Mouse (Mus musculus): Measurements from ENCODE around the gene Npb.
A peak's percentile ranks its signal among the peaks of the same experiment; 100 is the strongest.
"Not testable (repeated sequence)": the region's sequence is repeated elsewhere in the genome, so short reads cannot be mapped to it uniquely, and the experiment has no call there.

Gene Npb

DNA sequence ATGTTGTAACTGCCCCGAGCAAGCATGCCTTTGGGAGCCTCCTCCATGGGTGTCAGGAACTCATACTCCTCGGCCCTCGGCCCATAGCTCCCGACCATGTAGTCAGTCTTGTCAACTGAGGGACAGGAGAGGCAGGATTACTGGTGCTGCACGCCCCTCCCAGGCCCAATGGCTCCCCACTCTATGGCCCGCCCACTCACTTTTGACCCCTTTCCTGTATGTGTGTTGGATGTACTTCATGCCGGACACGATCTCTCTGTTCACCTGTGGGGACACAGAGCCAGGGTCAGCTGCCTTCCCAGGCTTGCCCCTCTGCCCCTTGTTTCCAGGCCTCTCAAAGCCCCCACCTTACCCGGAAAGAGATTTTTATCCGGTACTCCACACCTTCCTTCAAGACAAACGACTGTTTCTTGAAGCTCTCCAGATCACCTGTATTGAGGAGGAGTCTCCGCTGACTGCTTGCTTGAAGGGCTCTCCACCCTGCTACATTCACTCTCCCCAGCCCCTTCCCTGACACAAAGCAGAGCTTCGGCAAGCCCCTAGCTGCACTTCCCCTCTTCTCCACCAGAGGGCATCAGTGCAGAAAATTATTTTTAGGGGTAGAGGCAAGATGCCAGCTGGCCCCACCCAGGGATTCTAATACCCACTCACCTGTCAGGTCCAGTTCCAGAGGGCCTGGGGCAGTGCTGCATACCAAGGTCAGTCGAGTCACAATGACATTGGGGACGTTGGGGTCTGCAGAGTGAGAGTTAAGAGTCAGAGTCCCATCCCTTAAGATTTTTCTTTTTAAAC, 28.8 kb upstream of the Npb start:
- DNase-seq (ENCODE audit: low read depth) = peak; percentile 68

- peak; percentile 39 for DNase-seq (ENCODE audit: low read depth)
Measured at GRCm38 (mm10) chr11:120580190-120580589, 28.1 kb upstream of the Npb start.

GRCm38 (mm10) chr11:120580871-120581331, 27.4 kb upstream of the Npb start:
- peak; percentile 32 for DNase-seq (ENCODE audit: low read depth)

- peak; percentile 83 for DNase-seq (ENCODE audit: low read depth)
Measured at GRCm38 (mm10) chr11:120581490-120582267, 26.6 kb upstream of the Npb start, which contains the start of gene Arhgdia. TSS of gene Arhgdia (minus strand) at chr11:120581624.

GRCm38 (mm10) chr11:120582268-120582981, 25.9 kb upstream of the Npb start:
- DNase-seq (ENCODE audit: low read depth) = peak; percentile 75

DNA sequence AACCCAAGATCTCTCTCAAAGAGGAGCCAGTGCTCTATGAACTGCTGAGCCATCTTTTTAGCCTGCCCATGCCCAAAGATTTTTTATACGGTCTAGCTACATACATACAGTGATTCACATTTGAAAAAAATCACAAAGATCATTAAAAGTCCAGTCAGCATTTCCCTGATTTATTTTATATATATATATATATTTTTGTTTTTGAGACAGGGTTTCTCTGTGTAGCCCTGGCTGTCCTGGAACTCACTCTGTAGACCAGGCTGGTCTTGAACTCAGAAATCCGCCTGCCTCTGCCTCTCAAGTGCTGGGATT, 25.3 kb upstream of the Npb start:
- not testable (repeated sequence) for DNase-seq (ENCODE audit: low read depth)

DNA sequence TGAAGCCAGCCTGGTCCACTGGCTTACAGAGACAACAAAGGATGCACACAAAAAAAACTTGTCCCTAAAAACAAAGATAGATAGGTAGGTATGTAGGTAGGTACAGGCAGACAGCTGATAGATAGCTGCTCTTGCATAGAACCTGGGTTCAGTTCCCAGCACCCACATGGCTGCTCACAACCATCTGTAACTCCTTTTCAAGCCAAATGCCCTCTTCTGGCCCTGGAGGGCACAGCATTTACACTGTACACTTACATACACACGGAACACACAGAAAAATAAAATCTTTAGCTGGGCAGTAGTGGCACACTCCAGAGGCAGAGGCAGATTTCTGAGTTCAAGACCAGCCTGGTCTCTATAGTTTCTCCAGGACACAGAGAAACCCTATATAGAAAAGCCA, 24.3 kb upstream of the Npb start:
- DNase-seq (ENCODE audit: low read depth) = no peak

GRCm38 (mm10) chr11:120588531-120588930, 19.7 kb upstream of the Npb start:
- DNase-seq (ENCODE audit: low read depth) = peak; percentile 83

- DNase-seq (ENCODE audit: low read depth) = no peak
Measured at GRCm38 (mm10) chr11:120597240-120598235, 10.7 kb upstream of the Npb start.

DNA sequence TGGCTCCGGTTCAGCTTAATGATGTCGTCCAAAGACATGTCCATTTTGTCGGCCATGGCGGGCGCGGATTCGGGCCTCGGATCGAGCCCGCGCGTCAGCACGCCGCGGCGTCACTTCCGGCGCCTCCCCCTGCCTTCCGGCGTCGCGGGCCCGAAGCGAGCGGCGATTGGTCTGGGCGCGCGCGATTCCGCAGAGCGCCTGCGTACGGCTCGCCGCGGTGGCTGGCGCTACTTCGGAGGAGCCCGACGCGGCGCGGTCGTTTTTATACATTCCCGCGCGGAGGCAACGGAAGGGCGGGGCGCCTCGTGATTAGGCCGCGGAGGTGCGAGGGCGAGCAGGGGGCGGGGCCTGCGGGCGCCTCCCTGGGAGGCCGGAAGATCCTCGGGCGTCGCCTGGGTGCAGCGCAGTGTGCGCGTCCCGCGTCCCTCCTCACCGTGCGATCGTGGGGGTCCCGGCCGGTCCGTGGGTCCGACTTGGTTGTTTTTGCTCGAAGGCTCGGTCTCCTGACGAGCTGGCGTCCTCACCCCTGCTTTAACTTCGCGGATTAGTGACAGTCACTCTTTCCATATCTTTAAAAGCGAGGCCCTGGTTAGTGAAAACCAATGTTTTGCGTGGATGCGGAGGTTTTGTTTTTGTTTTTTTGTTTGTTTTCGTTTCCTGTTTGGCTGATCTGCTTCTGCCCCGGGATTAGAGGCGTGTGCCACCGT, 9.8 kb upstream of the Npb start, which contains the start of the genes Alyref and Anapc11:
Gene Alyref, minus strand, starts transcription at position 83 of the 707 bp plus-strand sequence.
Gene Anapc11, plus strand, starts transcription at position 139 of the 707 bp plus-strand sequence.
- peak; percentile 96 for DNase-seq (ENCODE audit: low read depth)

GRCm38 (mm10) chr11:120598990-120599549, 9.2 kb upstream of the Npb start:
- no peak for DNase-seq (ENCODE audit: low read depth)

GRCm38 (mm10) chr11:120600716-120601115, 7.6 kb upstream of the Npb start:
- DNase-seq (ENCODE audit: low read depth) = no peak

DNA sequence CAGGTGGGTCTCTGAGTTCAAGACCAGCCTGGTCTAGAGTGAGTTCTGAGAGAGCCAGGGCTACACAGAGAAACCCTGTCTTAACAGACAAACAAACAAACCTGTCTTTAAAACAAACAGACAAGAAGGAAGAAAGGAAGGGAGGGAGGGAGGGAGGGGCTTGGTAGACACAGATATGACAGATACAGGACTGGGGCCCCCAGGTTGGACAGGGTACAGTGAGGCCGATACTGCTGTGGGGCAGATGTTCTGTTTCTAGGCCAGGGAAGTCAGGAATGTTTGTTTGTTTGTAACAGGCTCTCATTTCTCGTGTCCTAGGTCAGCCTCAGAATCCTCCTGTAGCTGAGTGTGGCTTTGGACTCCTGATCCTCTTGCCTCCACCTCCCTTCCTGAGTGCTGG, 4.7 kb upstream of the Npb start:
- no peak for DNase-seq (ENCODE audit: low read depth)

DNA sequence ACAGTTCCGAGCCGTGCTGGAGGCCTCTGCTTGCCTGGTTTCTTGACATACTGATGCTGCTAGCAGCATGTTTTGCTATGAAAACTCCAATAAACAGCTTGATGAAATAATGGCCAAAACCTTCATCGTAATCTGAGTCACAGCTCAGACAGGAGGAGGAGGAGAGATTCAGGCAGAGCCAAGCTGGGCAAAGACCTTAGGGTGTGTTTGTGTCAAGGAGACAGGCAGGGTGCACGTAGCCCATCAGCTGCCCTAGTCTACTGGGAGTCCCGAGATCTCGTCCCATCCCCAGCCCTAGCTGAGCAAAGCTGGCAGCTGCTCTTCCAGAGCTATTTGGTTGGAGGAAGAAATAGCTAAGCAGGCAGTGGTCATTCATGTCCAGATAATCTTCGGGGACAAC, 2.6 kb upstream of the Npb start:
- no peak for DNase-seq (ENCODE audit: low read depth)

GRCm38 (mm10) chr11:120606764-120607163, 1.5 kb upstream of the Npb start:
- DNase-seq (ENCODE audit: low read depth) = no peak

DNA sequence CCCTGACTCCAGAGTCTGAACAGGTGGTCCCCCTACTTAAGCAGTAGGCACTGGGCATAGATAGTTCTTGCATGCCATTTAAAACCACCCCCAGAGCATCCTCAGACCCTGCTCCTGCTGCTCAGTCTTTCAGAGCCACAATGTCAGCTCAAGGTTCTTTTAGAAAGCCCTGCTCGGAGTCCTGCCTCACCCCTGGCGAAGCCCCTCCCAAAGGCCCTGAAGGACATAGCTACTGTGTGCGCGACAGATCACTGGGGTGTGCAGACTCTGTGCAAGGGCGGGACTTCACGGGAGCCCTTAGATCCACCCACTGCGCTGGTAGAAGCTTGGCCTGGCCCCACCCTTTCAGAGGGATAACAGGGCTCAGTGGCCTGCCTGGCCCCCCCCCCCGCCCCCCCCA, 973 bp downstream of the Npb start:
- no peak for DNase-seq (ENCODE audit: low read depth)

DNA sequence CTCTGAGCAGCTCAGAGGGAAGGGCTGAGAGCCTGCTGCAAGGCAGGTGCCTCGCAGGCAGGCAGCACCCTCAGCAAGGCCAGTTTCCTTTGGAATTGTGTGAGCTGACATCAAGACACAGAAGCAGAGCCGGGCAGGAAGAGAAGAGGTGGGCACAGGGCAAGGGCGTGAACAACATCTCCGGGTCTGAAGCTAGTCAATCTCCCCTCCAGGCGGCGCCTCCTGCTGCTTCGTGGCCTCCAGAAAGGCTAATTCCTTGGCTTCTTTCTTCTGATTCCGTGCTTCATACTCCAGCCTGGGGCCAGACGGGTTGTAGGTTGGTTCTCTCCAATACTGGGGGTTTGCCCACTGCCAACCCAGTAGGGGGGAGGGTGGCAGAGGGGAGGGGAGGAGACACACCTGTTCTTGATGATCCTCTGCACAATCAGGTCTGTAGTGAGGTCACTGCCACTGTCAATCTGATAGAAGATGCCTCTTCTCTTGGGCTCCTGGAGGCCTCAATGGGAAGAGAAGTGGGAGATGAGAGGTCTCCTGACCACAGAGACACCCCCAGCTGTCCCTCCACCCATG, 2.3 kb downstream of the Npb start:
- DNase-seq (ENCODE audit: low read depth) = no peak

GRCm38 (mm10) chr11:120612763-120613162, 4.5 kb downstream of the Npb start:
- DNase-seq (ENCODE audit: low read depth) = peak; percentile 72

GRCm38 (mm10) chr11:120613481-120613972, 5.2 kb downstream of the Npb start:
- DNase-seq (ENCODE audit: low read depth) = no peak

GRCm38 (mm10) chr11:120613976-120614375, 5.7 kb downstream of the Npb start:
- DNase-seq (ENCODE audit: low read depth) = no peak
